Mouse (Mus musculus): ENCODE measurements around the gene Stxbp3. TPM values are rescaled to one million over a fixed set of nuclear protein-coding genes. Genes with fewer than 3 reads are reported as not detected.

Gene Stxbp3
- polyA plus RNA-seq, 1 experiment from 2014 or later: 19.0 TPM

GRCm38 (mm10) chr3:108759566-108760420, 80.5 kb downstream of the Stxbp3 start:
- ATAC-seq (ENCODE audit: low read depth) (no peak), DNase-seq (no peak)

DNA sequence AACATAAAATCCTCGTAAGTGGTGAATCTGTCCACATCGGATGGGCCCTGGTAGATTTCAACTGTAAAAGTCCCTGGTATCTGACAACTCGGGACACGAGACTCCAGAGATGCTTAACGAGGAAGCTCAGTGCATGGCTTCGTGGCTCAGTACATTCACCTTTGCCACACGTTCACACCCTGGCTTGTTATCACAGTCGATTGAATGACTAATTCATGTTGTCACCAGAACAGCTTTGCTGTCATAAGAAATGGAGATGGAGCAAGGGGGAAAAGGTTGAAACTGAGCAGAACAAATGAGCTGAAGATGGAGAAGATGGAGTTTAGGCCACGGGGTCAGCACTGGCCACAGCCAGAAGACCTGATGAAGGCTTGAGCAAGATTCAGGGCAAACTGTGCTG, 82.8 kb downstream of the Stxbp3 start:
- peaks cover 41% of the 10 kb centered on the region for H3K4me1 ChIP-seq (replicated peaks)
- H3K4me3 ChIP-seq (replicated peaks): no peak overlapping the region
- no peak for DNase-seq
- H3K27ac ChIP-seq: no peak overlapping the region
- H3K9me3 ChIP-seq (replicated peaks): no peaks in the 10 kb centered on the region
- H3K27me3 ChIP-seq: 0 out of 2 replicates have a peak, but pooled peaks cover 3% of the 10 kb centered on the region
- H3K9ac ChIP-seq: no peak overlapping the region
- H3K36me3 ChIP-seq: no peaks in the 10 kb centered on the region
- no peak overlapping the region for H3K4me2 ChIP-seq
- no peak for ATAC-seq (ENCODE audit: low read depth)
- 70% methylated on average over 9 of the region's 9 CpGs for WGBS (ENCODE audit: insufficient replicate concordance)

More at GRCm38 (mm10) chr3:108759566-108760420, 80.5 kb downstream of the Stxbp3 start:
- H3K4me3 ChIP-seq (replicated peaks): no peak overlapping the region
- no peaks in the 10 kb centered on the region for H3K36me3 ChIP-seq
- H3K27me3 ChIP-seq: peaks cover 15% of the 10 kb centered on the region; the same call in 1 of the 2 replicates
- H3K27ac ChIP-seq: no peak overlapping the region
- 77% methylated on average over 11 of the region's 11 CpGs for WGBS (ENCODE audit: insufficient replicate concordance)
- peaks cover 25% of the 10 kb centered on the region for H3K4me1 ChIP-seq (replicated peaks)
- no peak overlapping the region for H3K4me2 ChIP-seq
- H3K9ac ChIP-seq: no peak overlapping the region
- H3K9me3 ChIP-seq (replicated peaks): no peaks in the 10 kb centered on the region

DNA sequence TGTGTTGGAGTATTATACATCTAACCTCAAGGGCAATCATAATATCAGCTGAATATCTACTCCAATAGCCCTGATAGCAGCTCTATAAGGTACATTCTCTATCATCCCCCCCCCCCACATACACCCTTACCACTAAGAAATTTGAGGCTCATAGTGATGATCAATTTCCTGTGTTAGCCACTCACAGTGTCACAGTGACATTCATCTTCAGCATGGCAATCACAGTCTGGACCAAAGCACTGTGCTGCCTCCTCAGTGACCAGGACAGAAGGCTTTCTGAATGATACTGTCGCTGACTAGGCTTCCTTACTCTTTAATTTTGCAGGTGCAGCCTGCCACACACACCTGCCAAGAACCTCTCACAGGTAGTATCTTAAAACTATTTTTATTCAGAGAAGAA, 84.2 kb downstream of the Stxbp3 start:
- no peak for ATAC-seq (ENCODE audit: low read depth)

DNA sequence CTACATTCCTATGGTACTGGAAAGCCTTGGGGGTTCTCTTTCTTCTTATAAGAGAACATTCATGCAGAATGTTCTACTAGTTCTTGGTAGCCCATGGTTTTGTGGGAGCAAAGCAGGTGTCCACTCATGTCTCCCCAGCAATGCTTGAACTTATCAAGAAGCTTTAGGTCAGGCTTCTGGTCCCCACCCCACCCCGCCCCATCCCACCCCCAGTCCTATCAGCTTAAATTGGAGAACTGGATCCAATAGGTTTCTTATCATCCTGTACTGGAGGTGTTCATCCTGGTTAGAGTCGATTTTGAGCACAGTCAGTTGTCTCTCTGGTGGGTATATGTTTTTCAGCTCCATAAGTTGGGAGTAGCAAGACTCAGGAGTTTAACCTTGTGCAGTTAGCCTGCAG, 84.8 kb downstream of the Stxbp3 start:
- no peaks in the 10 kb centered on the region for H3K9me3 ChIP-seq (replicated peaks)
- H3K27ac ChIP-seq: peak overlapping the region; percentile 77
- no peaks in the 10 kb centered on the region for H3K27me3 ChIP-seq
- H3K4me3 ChIP-seq (replicated peaks): no peak overlapping the region
- DNase-seq (no peak), ATAC-seq (ENCODE audit: low read depth) (peak; percentile 75)
- peak overlapping the region; percentile 45 for H3K4me2 ChIP-seq
- no peaks in the 10 kb centered on the region for H3K36me3 ChIP-seq
- peaks cover 61% of the 10 kb centered on the region for H3K4me1 ChIP-seq (replicated peaks)
- WGBS (ENCODE audit: insufficient replicate concordance): 35% methylated on average over 2 of the region's 2 CpGs
- no peak overlapping the region for H3K9ac ChIP-seq

More for the DNA sequence above, 84.2 kb downstream of the Stxbp3 start:
- Histone ChIP-seq H3K4me2 (peak overlapping the region; percentile 45), H3K9ac (no peak overlapping the region), H3K4me1 (replicated peaks) (peaks cover 55% of the 10 kb centered on the region), H3K9me3 (replicated peaks) (no peaks in the 10 kb centered on the region), H3K4me3 (replicated peaks) (no peak overlapping the region), H3K36me3 (no peaks in the 10 kb centered on the region), H3K27ac (peak overlapping the region; percentile 77), H3K27me3 (no peaks in the 10 kb centered on the region)
- WGBS (ENCODE audit: insufficient replicate concordance): 77% methylated on average over 1 of the region's 1 CpGs
- DNase-seq: no peak

GRCm38 (mm10) chr3:108754541-108754940, 85.8 kb downstream of the Stxbp3 start:
- no peak for DNase-seq
- Histone ChIP-seq H3K27ac (peak overlapping the region; percentile 77), H3K9me3 (replicated peaks) (no peaks in the 10 kb centered on the region), H3K4me3 (replicated peaks) (no peak overlapping the region), H3K27me3 (no peaks in the 10 kb centered on the region), H3K4me2 (peak overlapping the region; percentile 15; the same call in 1 of the 2 replicates), H3K4me1 (replicated peaks) (peaks cover 67% of the 10 kb centered on the region), H3K9ac (no peak overlapping the region), H3K36me3 (no peaks in the 10 kb centered on the region)
- peak; percentile 55 for ATAC-seq (ENCODE audit: low read depth)
- WGBS (ENCODE audit: insufficient replicate concordance): 41% methylated on average over 1 of the region's 1 CpGs

DNA sequence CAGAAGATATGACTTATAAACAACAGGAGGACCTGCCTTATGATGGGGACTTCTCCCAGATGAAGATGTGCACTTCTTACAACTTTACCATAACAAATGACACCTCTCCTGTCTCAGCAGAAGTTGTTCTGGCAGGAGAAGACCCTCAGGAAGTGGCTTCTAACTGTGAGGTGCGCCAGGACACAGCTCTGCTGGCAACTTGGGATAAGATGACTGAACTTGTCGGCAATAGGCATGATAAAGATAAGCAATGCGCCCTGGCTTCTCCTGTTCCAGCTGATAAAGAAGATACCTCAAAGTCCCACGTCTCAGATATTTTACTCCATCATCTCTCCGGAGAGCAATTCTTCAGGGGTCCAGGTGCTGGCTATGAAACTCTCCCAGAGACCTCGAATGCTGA, 88.6 kb downstream of the Stxbp3 start:
- Histone ChIP-seq H3K36me3 (no peaks in the 10 kb centered on the region), H3K4me3 (replicated peaks) (peak overlapping the region; percentile 37), H3K4me1 (replicated peaks) (peaks cover 58% of the 10 kb centered on the region), H3K9ac (peak overlapping the region; percentile 45), H3K9me3 (replicated peaks) (no peaks in the 10 kb centered on the region), H3K4me2 (peak overlapping the region; percentile 62), H3K27me3 (peaks cover 3% of the 10 kb centered on the region; the same call in 1 of the 2 replicates), H3K27ac (peak overlapping the region; percentile 89)
- DNase-seq: peak; percentile 66
- peak; percentile 83 for ATAC-seq (ENCODE audit: low read depth)
- 23% methylated on average over 6 of the region's 6 CpGs for WGBS (ENCODE audit: insufficient replicate concordance)

DNA sequence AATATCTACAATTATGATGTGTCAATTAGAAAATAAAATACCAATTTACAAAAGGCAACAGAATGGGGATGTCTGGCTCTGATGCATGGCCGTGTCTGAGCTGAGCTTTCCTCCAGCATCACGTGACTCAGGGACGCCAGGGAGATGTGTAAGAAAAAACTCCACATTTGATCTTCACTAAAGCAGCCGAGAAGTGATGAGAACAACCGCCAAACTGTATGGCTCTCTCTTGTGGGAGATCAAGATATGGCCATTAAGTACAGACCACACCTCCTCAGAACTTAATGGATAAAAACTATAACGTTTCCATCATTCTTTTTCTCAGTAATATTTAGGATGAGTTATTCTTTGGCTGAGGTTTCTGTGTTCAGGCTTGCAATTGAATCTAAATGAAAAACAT, 89.3 kb downstream of the Stxbp3 start:
- Histone ChIP-seq H3K9ac (peak overlapping the region; percentile 45), H3K4me2 (peak overlapping the region; percentile 62), H3K36me3 (no peaks in the 10 kb centered on the region), H3K4me3 (replicated peaks) (peak overlapping the region; percentile 37), H3K27ac (peak overlapping the region; percentile 89), H3K4me1 (replicated peaks) (peaks cover 55% of the 10 kb centered on the region), H3K27me3 (peaks cover 6% of the 10 kb centered on the region; the same call in 1 of the 2 replicates), H3K9me3 (replicated peaks) (no peaks in the 10 kb centered on the region)
- 20% methylated on average over 6 of the region's 6 CpGs for WGBS (ENCODE audit: insufficient replicate concordance)
- ATAC-seq (ENCODE audit: low read depth) (peak; percentile 66), DNase-seq (peak; percentile 35)

- H3K9ac ChIP-seq: no peak overlapping the region
- H3K27me3 ChIP-seq: peaks cover 20% of the 10 kb centered on the region
- H3K9me3 ChIP-seq (replicated peaks): no peaks in the 10 kb centered on the region
- no peak overlapping the region for H3K4me2 ChIP-seq
- peaks cover 27% of the 10 kb centered on the region for H3K4me1 ChIP-seq (replicated peaks)
- H3K4me3 ChIP-seq (replicated peaks): no peak overlapping the region
- H3K36me3 ChIP-seq: no peaks in the 10 kb centered on the region
- H3K27ac ChIP-seq: no peak overlapping the region
- WGBS (ENCODE audit: insufficient replicate concordance): 77% methylated on average over 4 of the region's 4 CpGs
- DNase-seq (no peak), ATAC-seq (ENCODE audit: low read depth) (no peak)
Observed at GRCm38 (mm10) chr3:108744060-108744459, 96.3 kb downstream of the Stxbp3 start.

Other genes with a start within 250 kb of the Stxbp3 start
- 1.7 and 1.8 TPM in 2 replicates for gene Wdr47, start 249.2 kb downstream of the Stxbp3 start, polyA plus RNA-seq (2015; fragmentation: Nextera tagmentation; extraction: Ambion mirVana)
- gene Clcc1, start 186.6 kb downstream of the Stxbp3 start, polyA plus RNA-seq (2015; fragmentation: Nextera tagmentation; extraction: Ambion mirVana): 44.6 and 49.3 TPM in 2 replicates
- gene Gpsm2, start 118.2 kb downstream of the Stxbp3 start, polyA plus RNA-seq (2015; fragmentation: Nextera tagmentation; extraction: Ambion mirVana): 35.9 and 45.0 TPM in 2 replicates
- 0.37 and 0.56 TPM in 2 replicates for gene Aknad1, start 100.9 kb downstream of the Stxbp3 start, polyA plus RNA-seq (2015; fragmentation: Nextera tagmentation; extraction: Ambion mirVana)
- gene Fndc7, start 49.5 kb upstream of the Stxbp3 start, polyA plus RNA-seq (2015; fragmentation: Nextera tagmentation; extraction: Ambion mirVana): 0.05 TPM in 1 of 2 replicates, not detected in the other
- 37.9 and 52.9 TPM in 2 replicates for gene Prpf38b, start 71.2 kb upstream of the Stxbp3 start, polyA plus RNA-seq (2015; fragmentation: Nextera tagmentation; extraction: Ambion mirVana)
- 0.08 TPM in 1 of 2 replicates, not detected in the other for gene Henmt1, start 99.3 kb upstream of the Stxbp3 start, polyA plus RNA-seq (2015; fragmentation: Nextera tagmentation; extraction: Ambion mirVana)
- gene Gm9857, start 99.9 kb upstream of the Stxbp3 start, polyA plus RNA-seq (2015; fragmentation: Nextera tagmentation; extraction: Ambion mirVana): not detected in 2 replicates
- 1.6 and 1.9 TPM in 2 replicates for gene Fam102b, start 187.1 kb upstream of the Stxbp3 start, polyA plus RNA-seq (2015; fragmentation: Nextera tagmentation; extraction: Ambion mirVana)
- not detected in 2 replicates for gene Slc25a54, start 239.9 kb upstream of the Stxbp3 start, polyA plus RNA-seq (2015; fragmentation: Nextera tagmentation; extraction: Ambion mirVana)